Mouse (Mus musculus): ENCODE data around the gene Fam228b. TPM values are rescaled to one million over a fixed set of nuclear protein-coding genes. Genes with fewer than 3 reads are reported as not detected.

Gene Fam228b
- polyA plus RNA-seq, 1 experiment from 2014 or later: 3.8 TPM

DNA sequence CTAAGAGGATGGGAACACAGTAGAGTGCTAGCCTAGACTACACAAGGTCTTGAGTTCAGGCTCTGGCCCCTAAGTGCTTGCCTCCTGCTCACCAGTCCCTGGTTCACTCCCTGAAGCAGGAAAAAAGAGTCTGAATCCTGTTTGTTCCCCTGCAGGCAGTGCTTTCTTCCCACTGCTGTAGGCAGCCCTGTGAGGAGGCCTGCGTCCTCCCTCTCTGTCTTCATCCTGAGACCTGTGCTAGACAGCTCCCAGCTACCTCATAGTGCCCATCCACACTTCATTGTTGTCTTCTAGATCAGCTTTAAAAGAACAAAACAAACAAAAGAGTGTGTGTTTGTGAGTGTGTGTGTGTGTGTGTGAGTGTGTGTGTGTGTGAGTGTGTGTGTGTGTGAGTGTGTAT is 74.5 kb downstream of the Fam228b start:
- Histone ChIP-seq H3K9ac (ENCODE audit: low read depth, low read length) (no peak overlapping the region), H3K4me2 (ENCODE audit: low read length) (no peak overlapping the region), H3K27me3 (ENCODE audit: insufficient read depth, low read length) (no peaks in the 10 kb centered on the region), H3K4me3 (replicated peaks; ENCODE audit: low read depth, low read length) (no peak overlapping the region), H3K9me3 (replicated peaks; ENCODE audit: low read length) (no peaks in the 10 kb centered on the region), H3K4me1 (replicated peaks; ENCODE audit: insufficient read depth, low read length) (no peaks in the 10 kb centered on the region), H3K27ac (no peak overlapping the region), H3K36me3 (ENCODE audit: insufficient read depth, low read length) (0 out of 2 replicates have a peak, but pooled peaks cover 9% of the 10 kb centered on the region)
- TF ChIP-seq CTCF (IDR thresholded peaks at IDR 0.05; ENCODE audit: low read depth): no peak
- DNase-seq (ENCODE audit: low spot score) (no peak), ATAC-seq (replicated peaks; ENCODE audit: low FRiP score, low read depth) (no peak)
- WGBS: 86% methylated on average over 1 of the region's 1 CpGs

DNA sequence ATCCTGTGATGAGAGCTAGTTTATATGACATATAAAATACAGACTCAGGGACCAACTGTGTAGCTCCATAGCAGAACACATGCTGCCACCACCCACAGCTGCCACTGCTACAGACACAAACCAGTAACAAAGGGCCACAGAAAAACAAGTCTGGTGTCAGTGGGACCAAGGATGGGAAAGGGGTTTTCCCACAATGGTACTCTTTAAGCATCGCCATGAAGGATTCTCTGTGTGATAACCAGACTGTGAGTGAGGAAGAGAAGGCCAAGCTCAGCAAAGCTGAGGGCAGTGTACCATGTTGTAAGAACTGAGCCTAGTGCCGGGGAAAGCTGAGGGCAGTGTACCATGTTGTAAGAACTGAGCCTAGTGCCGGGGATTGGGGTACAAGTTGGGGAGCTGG is 77.9 kb downstream of the Fam228b start:
- ATAC-seq (replicated peaks; ENCODE audit: low FRiP score, low read depth): no peak
- no peaks in the 10 kb centered on the region for H3K4me1 ChIP-seq (replicated peaks; ENCODE audit: insufficient read depth, low read length)
- 89% methylated on average over 3 of the region's 3 CpGs for WGBS
- no peak overlapping the region for H3K4me3 ChIP-seq (replicated peaks; ENCODE audit: low read depth, low read length)
- no peak overlapping the region for H3K9ac ChIP-seq (ENCODE audit: low read depth, low read length)
- TF ChIP-seq CTCF (IDR thresholded peaks at IDR 0.05; ENCODE audit: low read depth): no peak
- H3K27ac ChIP-seq: no peak overlapping the region
- no peak overlapping the region for H3K4me2 ChIP-seq (ENCODE audit: low read length)
- no peaks in the 10 kb centered on the region for H3K27me3 ChIP-seq (ENCODE audit: insufficient read depth, low read length)
- H3K9me3 ChIP-seq (replicated peaks; ENCODE audit: low read length): no peaks in the 10 kb centered on the region
- no peak for DNase-seq (ENCODE audit: low spot score)
- H3K36me3 ChIP-seq (ENCODE audit: insufficient read depth, low read length): no peaks in the 10 kb centered on the region

Other genes starting within 250 kb of the Fam228b start
- gene Itsn2, start 176.6 kb downstream of the Fam228b start, polyA plus RNA-seq (2015; fragmentation: Nextera tagmentation; extraction: Ambion mirVana): 33.2 and 35.7 TPM in 2 replicates
- gene Gm3625, start 176.3 kb downstream of the Fam228b start, polyA plus RNA-seq (2015; fragmentation: Nextera tagmentation; extraction: Ambion mirVana): not detected in 2 replicates
- gene Fam228a, start 30.8 kb downstream of the Fam228b start, polyA plus RNA-seq (2015; fragmentation: Nextera tagmentation; extraction: Ambion mirVana): 0.12 and 0.18 TPM in 2 replicates
- 4.2 and 5.2 TPM in 2 replicates for gene Pfn4, start 245 bp downstream of the Fam228b start, polyA plus RNA-seq (2015; fragmentation: Nextera tagmentation; extraction: Ambion mirVana)
- 333 and 389 TPM in 2 replicates for gene Sf3b6, start 48.3 kb upstream of the Fam228b start, polyA plus RNA-seq (2015; fragmentation: Nextera tagmentation; extraction: Ambion mirVana)
- gene Fkbp1b, start 72.3 kb upstream of the Fam228b start, polyA plus RNA-seq (2015; fragmentation: Nextera tagmentation; extraction: Ambion mirVana): 7.6 and 8.8 TPM in 2 replicates
- gene Wdcp, start 74.0 kb upstream of the Fam228b start, polyA plus RNA-seq (2015; fragmentation: Nextera tagmentation; extraction: Ambion mirVana): 15.1 and 15.6 TPM in 2 replicates
- 0.38 and 0.41 TPM in 2 replicates for gene Mfsd2b, start 105.1 kb upstream of the Fam228b start, polyA plus RNA-seq (2015; fragmentation: Nextera tagmentation; extraction: Ambion mirVana)
- gene Ubxn2a, start 138.4 kb upstream of the Fam228b start, polyA plus RNA-seq (2015; fragmentation: Nextera tagmentation; extraction: Ambion mirVana): 30.2 and 34.9 TPM in 2 replicates
- gene Atad2b, start 148.1 kb upstream of the Fam228b start, polyA plus RNA-seq (2015; fragmentation: Nextera tagmentation; extraction: Ambion mirVana): 7.4 and 8.6 TPM in 2 replicates